ENCODE assay signal across 7 mouse cellular contexts in the genomic region with DNA sequence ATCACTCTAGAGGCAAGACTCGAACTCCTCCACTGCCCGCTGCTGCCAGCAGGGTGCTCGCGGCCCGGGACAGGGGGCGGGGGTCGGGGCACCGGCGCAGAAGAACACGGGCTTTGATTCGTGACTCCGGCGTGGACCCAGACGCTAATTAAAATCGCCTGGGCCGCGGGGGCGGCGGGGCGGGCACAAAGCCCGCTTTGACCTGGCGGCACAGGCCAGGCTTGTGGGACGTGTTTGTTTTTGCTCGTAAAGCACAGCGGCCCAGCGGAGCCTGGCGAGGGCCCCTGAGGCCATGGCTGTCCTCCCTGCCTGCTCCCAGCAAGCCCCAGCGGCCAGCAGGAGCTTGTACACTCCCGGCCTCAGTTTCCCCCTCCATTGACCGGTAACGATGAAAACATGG. TPM values are rescaled to one million over a fixed set of nuclear protein-coding genes. Genes with fewer than 3 reads are reported as not detected.
DNase-seq lines count a peak whose midpoint lies in the region; ATAC-seq and TF ChIP-seq lines count a peak whose summit lies in the region.

No protein-coding gene starts in this region.

- no peak for TF ChIP-seq CTCF in lung, embryonic 14.5 days (IDR thresholded peaks at IDR 0.05; ENCODE audit: low read depth)

- H3K4me3 ChIP-seq in lung, embryonic 14.5 days (ENCODE audit: low read depth, low read length): no peak overlapping the region
- no peak overlapping the region for H3K4me3 ChIP-seq in intestine, embryonic 16.5 days (ENCODE audit: low read length)
- H3K4me3 ChIP-seq in liver, embryonic 16.5 days (ENCODE audit: low read depth, low read length): no peak overlapping the region

- no peaks in the 10 kb centered on the region for H3K4me1 ChIP-seq in lung, embryonic 14.5 days (ENCODE audit: insufficient read depth)
- H3K4me1 ChIP-seq in intestine, embryonic 16.5 days (ENCODE audit: control insufficient read depth, insufficient read depth, low read length): no peaks in the 10 kb centered on the region
- H3K4me1 ChIP-seq in liver, embryonic 16.5 days (ENCODE audit: control insufficient read depth, low read depth, low read length): no peaks in the 10 kb centered on the region

- H3K9me3 ChIP-seq in lung, embryonic 14.5 days (ENCODE audit: low read depth, low read length): no peaks in the 10 kb centered on the region
- H3K9me3 ChIP-seq in intestine, embryonic 16.5 days (ENCODE audit: control insufficient read depth, low read length): peaks cover 3% of the 10 kb centered on the region; the same call in 1 of the 2 replicates
- no peaks in the 10 kb centered on the region for H3K9me3 ChIP-seq in liver, embryonic 16.5 days (replicated peaks; ENCODE audit: control insufficient read depth, low read length)

- peak overlapping the region; percentile 35; the same call in 1 of the 2 replicates for H3K4me2 ChIP-seq in lung, embryonic 14.5 days
- 0 out of 2 replicates have a peak overlapping the region, but pooled peaks have one; percentile 30 for H3K4me2 ChIP-seq in intestine, embryonic 16.5 days (ENCODE audit: low read depth, low read length)
- H3K4me2 ChIP-seq in liver, embryonic 16.5 days (ENCODE audit: low read depth, low read length): peak overlapping the region; percentile 7; the same call in 1 of the 2 replicates

- ATAC-seq in lung, embryonic 14.5 days (ENCODE audit: insufficient read depth): no peak
- ATAC-seq in intestine, embryonic 16.5 days: no peak
- no peak for ATAC-seq in liver, embryonic 16.5 days (ENCODE audit: low read depth)

- WGBS in lung, embryonic 14.5 days: 15% methylated on average over 31 of the region's 31 CpGs
- WGBS in intestine, embryonic 16.5 days: 19% methylated on average over 31 of the region's 31 CpGs
- WGBS in liver, embryonic 16.5 days (ENCODE audit: insufficient replicate concordance): 20% methylated on average over 31 of the region's 31 CpGs

- DNase-seq in lung, embryonic 14.5 days: no peak
- DNase-seq in lung, postnatal 36 days: no peak
- DNase-seq in embryo, embryonic 11 days: peak; percentile 61
- no peak for DNase-seq in left cerebral cortex, adult 11 months (ENCODE audit: low spot score)
- no peak for DNase-seq in thymus, adult 18-20 months

- H3K9ac ChIP-seq in lung, embryonic 14.5 days: no peak overlapping the region
- H3K9ac ChIP-seq in intestine, embryonic 16.5 days (ENCODE audit: low read depth, low read length): 0 out of 2 replicates have a peak overlapping the region, but pooled peaks have one; percentile 16
- H3K9ac ChIP-seq in liver, embryonic 16.5 days (ENCODE audit: low read depth, low read length): peak overlapping the region; percentile 25; the same call in 1 of the 2 replicates

- no peaks in the 10 kb centered on the region for H3K36me3 ChIP-seq in lung, embryonic 14.5 days (ENCODE audit: insufficient read depth)
- H3K36me3 ChIP-seq in intestine, embryonic 16.5 days (ENCODE audit: control insufficient read depth, insufficient read depth, low read length): no peaks in the 10 kb centered on the region
- no peaks in the 10 kb centered on the region for H3K36me3 ChIP-seq in liver, embryonic 16.5 days (ENCODE audit: control insufficient read depth, insufficient read depth)

- no peaks in the 10 kb centered on the region for H3K27me3 ChIP-seq in lung, embryonic 14.5 days (ENCODE audit: insufficient read depth, low read length)
- H3K27me3 ChIP-seq in intestine, embryonic 16.5 days (replicated peaks; ENCODE audit: control insufficient read depth, insufficient read depth, low read length): no peaks in the 10 kb centered on the region; the same call in 1 of the 2 replicates
- H3K27me3 ChIP-seq in liver, embryonic 16.5 days (ENCODE audit: control insufficient read depth, insufficient read depth, low read depth, low read length): no peaks in the 10 kb centered on the region; the same call in none of the 2 replicates

- H3K27ac ChIP-seq in lung, embryonic 14.5 days (ENCODE audit: low read depth): no peak overlapping the region
- no peak overlapping the region for H3K27ac ChIP-seq in intestine, embryonic 16.5 days (ENCODE audit: low read length)
- H3K27ac ChIP-seq in liver, embryonic 16.5 days (ENCODE audit: low read length): no peak overlapping the region

RNA-seq across cellular contexts. Expression of a gene that starts 36.1 kb away (rescaled TPM):
- polyA plus RNA-seq in lung, embryonic 14.5 days (2014; fragmentation: Nextera tagmentation; extraction: Ambion mirVana): 0.12 TPM in 1 of 2 replicates, not detected in the other
- 0.61 and 0.72 TPM in 2 replicates for polyA plus RNA-seq in intestine, embryonic 16.5 days (2015; fragmentation: Nextera tagmentation; extraction: Ambion mirVana)
- polyA plus RNA-seq in liver, embryonic 16.5 days (2015; fragmentation: Nextera tagmentation; extraction: Ambion mirVana): not detected in 2 replicates
